Mouse (Mus musculus): Measurements from ENCODE around the gene Phactr3.

- no peak; the same call in 1 of the 2 replicates for TF ChIP-seq CTCF (conservative IDR thresholded peaks at IDR 0.05; ENCODE audit: low read length)
- no peak for TF ChIP-seq NANOG (IDR thresholded peaks at IDR 0.05; ENCODE audit: borderline replicate concordance, low read length)
- no peak for TF ChIP-seq POU5F1 (IDR thresholded peaks at IDR 0.05; ENCODE audit: borderline replicate concordance, low read length)
Observed at GRCm38 (mm10) chr2:178240886-178241285, 122.1 kb downstream of the Phactr3 start.
